Mouse (Mus musculus): ENCODE measurements around the gene Plxna2.

DNA sequence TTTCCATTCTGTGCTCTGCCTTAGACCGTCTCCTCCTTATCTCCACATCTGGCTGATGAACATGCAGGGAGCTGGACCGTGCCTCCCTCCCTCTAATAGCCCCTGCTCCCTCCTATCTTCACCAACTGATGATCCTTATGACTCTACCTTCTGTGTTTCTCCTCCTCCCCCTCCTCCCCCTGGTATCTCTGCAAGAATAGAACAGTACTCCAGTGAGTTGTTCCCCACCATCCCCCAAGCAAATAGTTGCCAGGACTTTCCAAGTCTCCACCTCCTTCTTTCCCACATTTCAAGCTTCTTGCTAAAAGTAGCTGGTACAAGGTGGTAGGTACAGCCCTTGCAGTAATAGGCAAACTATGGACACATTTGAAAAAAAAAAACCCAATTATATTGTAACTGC lies 67.9 kb downstream of the Plxna2 start:
- TF ChIP-seq CTCF (IDR thresholded peaks at IDR 0.05; ENCODE audit: low read depth, low read length) (no peak), POLR2A (IDR thresholded peaks at IDR 0.05; ENCODE audit: borderline replicate concordance, low read depth, low read length) (no peak)
